Mouse (Mus musculus): Measurements from ENCODE around the gene Tspan7. TPM values are rescaled to one million over a fixed set of nuclear protein-coding genes. Genes with fewer than 3 reads are reported as not detected.

The Tspan7 gene
- polyA plus RNA-seq, 1 experiment from 2014 or later, result 113 TPM

DNA sequence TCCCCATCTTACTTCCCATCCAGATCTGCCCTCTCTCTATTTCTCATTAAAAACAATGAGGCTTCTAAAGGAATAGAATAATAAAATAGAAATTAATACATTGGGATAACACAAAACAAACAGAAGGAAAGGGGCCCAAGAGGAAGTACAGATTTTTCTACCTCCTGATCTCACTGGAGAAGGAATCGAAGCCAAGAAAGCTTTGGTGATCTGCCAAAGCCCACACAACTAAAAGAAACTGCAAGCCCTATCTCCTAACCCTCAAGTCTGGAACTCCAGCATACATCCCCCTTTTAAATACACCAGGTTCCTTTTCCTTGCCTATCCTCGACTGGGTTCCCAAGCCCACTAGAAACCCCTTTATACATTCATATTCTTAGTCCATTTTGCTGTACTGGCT is 90.4 kb downstream of the Tspan7 start:
- Histone ChIP-seq H3K36me3 (ENCODE audit: control insufficient read depth, insufficient read depth, low read length) (no peaks in the 10 kb centered on the region), H3K4me1 (ENCODE audit: control insufficient read depth, insufficient read depth, low read length) (peaks cover 3% of the 10 kb centered on the region; the same call in 1 of the 2 replicates), H3K27me3 (ENCODE audit: control insufficient read depth, insufficient read depth, low read length) (no peaks in the 10 kb centered on the region; the same call in 1 of the 2 replicates), H3K27ac (ENCODE audit: low read length) (no peak overlapping the region), H3K4me3 (replicated peaks; ENCODE audit: low read length) (no peak overlapping the region), H3K9me3 (replicated peaks; ENCODE audit: control insufficient read depth, low read length) (no peaks in the 10 kb centered on the region), H3K9ac (ENCODE audit: low read length) (no peak overlapping the region), H3K4me2 (ENCODE audit: low read depth, low read length) (no peak overlapping the region)
- 46% methylated on average over 2 of the region's 2 CpGs for WGBS
- no peak for ATAC-seq (ENCODE audit: insufficient read depth, low FRiP score)

- 79% methylated on average over 4 of the region's 4 CpGs for WGBS
- H3K27ac ChIP-seq (ENCODE audit: low read length), result no peak overlapping the region
- H3K36me3 ChIP-seq (ENCODE audit: control insufficient read depth, insufficient read depth, low read length), result no peaks in the 10 kb centered on the region
- no peak overlapping the region for H3K4me3 ChIP-seq (replicated peaks; ENCODE audit: low read length)
- no peak for ATAC-seq (ENCODE audit: insufficient read depth, low FRiP score)
- H3K27me3 ChIP-seq (ENCODE audit: control insufficient read depth, insufficient read depth, low read length), result no peaks in the 10 kb centered on the region; the same call in 1 of the 2 replicates
- no peak overlapping the region for H3K9ac ChIP-seq (ENCODE audit: low read length)
- peaks cover 3% of the 10 kb centered on the region; the same call in 1 of the 2 replicates for H3K4me1 ChIP-seq (ENCODE audit: control insufficient read depth, insufficient read depth, low read length)
- no peak overlapping the region for H3K4me2 ChIP-seq (ENCODE audit: low read depth, low read length)
- no peaks in the 10 kb centered on the region for H3K9me3 ChIP-seq (replicated peaks; ENCODE audit: control insufficient read depth, low read length)
These were observed 91.4 kb downstream of the Tspan7 start for GRCm38 (mm10) chrX:10576349-10576748.

- no peaks in the 10 kb centered on the region; the same call in 1 of the 2 replicates for H3K27me3 ChIP-seq (ENCODE audit: control insufficient read depth, insufficient read depth, low read length)
- no peak overlapping the region for H3K9ac ChIP-seq (ENCODE audit: low read length)
- peaks cover 3% of the 10 kb centered on the region; the same call in 1 of the 2 replicates for H3K4me1 ChIP-seq (ENCODE audit: control insufficient read depth, insufficient read depth, low read length)
- H3K27ac ChIP-seq (ENCODE audit: low read length), result no peak overlapping the region
- no peak for ATAC-seq (ENCODE audit: insufficient read depth, low FRiP score)
- H3K9me3 ChIP-seq (replicated peaks; ENCODE audit: control insufficient read depth, low read length), result no peaks in the 10 kb centered on the region
- WGBS, result 10% methylated on average over 1 of the region's 1 CpGs
- no peak overlapping the region for H3K4me3 ChIP-seq (replicated peaks; ENCODE audit: low read length)
- H3K36me3 ChIP-seq (ENCODE audit: control insufficient read depth, insufficient read depth, low read length), result no peaks in the 10 kb centered on the region
- no peak overlapping the region for H3K4me2 ChIP-seq (ENCODE audit: low read depth, low read length)
These were observed 92.4 kb downstream of the Tspan7 start for GRCm38 (mm10) chrX:10577356-10577755.

GRCm38 (mm10) chrX:10582731-10583130 is 97.8 kb downstream of the Tspan7 start:
- 83% methylated on average over 4 of the region's 4 CpGs for WGBS
- no peaks in the 10 kb centered on the region for H3K27me3 ChIP-seq (ENCODE audit: control insufficient read depth, insufficient read depth, low read length)
- no peaks in the 10 kb centered on the region for H3K9me3 ChIP-seq (replicated peaks; ENCODE audit: control insufficient read depth, low read length)
- H3K9ac ChIP-seq (ENCODE audit: low read length), result no peak overlapping the region
- no peak overlapping the region for H3K27ac ChIP-seq (ENCODE audit: low read length)
- no peak overlapping the region for H3K4me3 ChIP-seq (replicated peaks; ENCODE audit: low read length)
- no peak overlapping the region for H3K4me2 ChIP-seq (ENCODE audit: low read depth, low read length)
- H3K4me1 ChIP-seq (ENCODE audit: control insufficient read depth, insufficient read depth, low read length), result no peaks in the 10 kb centered on the region
- ATAC-seq (ENCODE audit: insufficient read depth, low FRiP score), result no peak
- no peaks in the 10 kb centered on the region for H3K36me3 ChIP-seq (ENCODE audit: control insufficient read depth, insufficient read depth, low read length)

GRCm38 (mm10) chrX:10592244-10592643 is 107.3 kb downstream of the Tspan7 start:
- Histone ChIP-seq H3K27ac (ENCODE audit: low read length) (no peak overlapping the region), H3K9ac (ENCODE audit: low read length) (no peak overlapping the region), H3K4me1 (ENCODE audit: control insufficient read depth, insufficient read depth, low read length) (no peaks in the 10 kb centered on the region), H3K36me3 (ENCODE audit: control insufficient read depth, insufficient read depth, low read length) (no peaks in the 10 kb centered on the region), H3K27me3 (ENCODE audit: control insufficient read depth, insufficient read depth, low read length) (no peaks in the 10 kb centered on the region), H3K9me3 (replicated peaks; ENCODE audit: control insufficient read depth, low read length) (no peaks in the 10 kb centered on the region), H3K4me2 (ENCODE audit: low read depth, low read length) (no peak overlapping the region), H3K4me3 (replicated peaks; ENCODE audit: low read length) (no peak overlapping the region)
- ATAC-seq (ENCODE audit: insufficient read depth, low FRiP score), result no peak
- WGBS, result 62% methylated on average over 3 of the region's 3 CpGs

GRCm38 (mm10) chrX:10593561-10593960 is 108.6 kb downstream of the Tspan7 start:
- H3K27ac ChIP-seq (ENCODE audit: low read length), result no peak overlapping the region
- H3K9ac ChIP-seq (ENCODE audit: low read length), result no peak overlapping the region

DNA sequence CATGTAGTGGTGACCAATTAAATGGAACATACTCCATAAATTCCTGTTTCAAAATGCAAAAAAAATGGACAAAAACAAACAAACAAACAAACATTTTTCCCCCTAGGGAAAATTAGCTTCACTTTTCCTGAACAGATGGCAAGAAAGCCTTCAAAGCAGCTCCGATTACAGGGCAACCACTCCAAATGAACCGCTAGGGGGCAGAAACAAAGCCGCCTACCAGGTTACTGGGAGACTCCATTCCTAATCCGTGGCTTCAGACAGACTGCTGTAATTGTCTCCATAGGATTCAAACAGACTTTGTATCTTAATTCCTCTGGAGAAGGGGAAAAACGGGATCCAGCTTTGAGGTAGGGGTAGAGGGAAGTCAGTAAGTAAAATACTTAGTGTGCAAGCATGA is 132.2 kb downstream of the Tspan7 start:
- Histone ChIP-seq H3K9me3 (replicated peaks; ENCODE audit: control insufficient read depth, low read length) (no peaks in the 10 kb centered on the region), H3K27me3 (ENCODE audit: control insufficient read depth, insufficient read depth, low read length) (no peaks in the 10 kb centered on the region), H3K27ac (ENCODE audit: low read length) (no peak overlapping the region), H3K36me3 (ENCODE audit: control insufficient read depth, insufficient read depth, low read length) (no peaks in the 10 kb centered on the region), H3K4me2 (ENCODE audit: low read depth, low read length) (no peak overlapping the region), H3K4me3 (replicated peaks; ENCODE audit: low read length) (no peak overlapping the region), H3K9ac (ENCODE audit: low read length) (no peak overlapping the region), H3K4me1 (ENCODE audit: control insufficient read depth, insufficient read depth, low read length) (no peaks in the 10 kb centered on the region)
- ATAC-seq (ENCODE audit: insufficient read depth, low FRiP score), result no peak
- 16% methylated on average over 5 of the region's 5 CpGs for WGBS

More at GRCm38 (mm10) chrX:10593561-10593960, 108.6 kb downstream of the Tspan7 start:
- no peak overlapping the region for H3K4me3 ChIP-seq (replicated peaks; ENCODE audit: low read length)
- no peak overlapping the region for H3K4me2 ChIP-seq (ENCODE audit: low read depth, low read length)
- H3K4me1 ChIP-seq (ENCODE audit: control insufficient read depth, insufficient read depth, low read length), result no peaks in the 10 kb centered on the region
- H3K9me3 ChIP-seq (replicated peaks; ENCODE audit: control insufficient read depth, low read length), result no peaks in the 10 kb centered on the region
- H3K36me3 ChIP-seq (ENCODE audit: control insufficient read depth, insufficient read depth, low read length), result no peaks in the 10 kb centered on the region
- WGBS, result 77% methylated on average over 7 of the region's 7 CpGs
- no peaks in the 10 kb centered on the region for H3K27me3 ChIP-seq (ENCODE audit: control insufficient read depth, insufficient read depth, low read length)
- ATAC-seq (ENCODE audit: insufficient read depth, low FRiP score), result peak; percentile 50; the same call in 1 of the 2 replicates

- no peaks in the 10 kb centered on the region for H3K9me3 ChIP-seq (replicated peaks; ENCODE audit: control insufficient read depth, low read length)
- H3K36me3 ChIP-seq (ENCODE audit: control insufficient read depth, insufficient read depth, low read length), result no peaks in the 10 kb centered on the region
- no peaks in the 10 kb centered on the region for H3K4me1 ChIP-seq (ENCODE audit: control insufficient read depth, insufficient read depth, low read length)
- no peak overlapping the region for H3K4me2 ChIP-seq (ENCODE audit: low read depth, low read length)
- no peak for ATAC-seq (ENCODE audit: insufficient read depth, low FRiP score)
- H3K9ac ChIP-seq (ENCODE audit: low read length), result no peak overlapping the region
- H3K4me3 ChIP-seq (replicated peaks; ENCODE audit: low read length), result no peak overlapping the region
- H3K27ac ChIP-seq (ENCODE audit: low read length), result no peak overlapping the region
- no peaks in the 10 kb centered on the region for H3K27me3 ChIP-seq (ENCODE audit: control insufficient read depth, insufficient read depth, low read length)
These were observed 156.1 kb downstream of the Tspan7 start for GRCm38 (mm10) chrX:10641062-10641461.
